Mouse (Mus musculus) liver, adult 2 months (tissue): ENCODE data around the gene Oaz1.

Experiments
- CTCF ChIP-seq: fragments of 200-500 bp; IDR thresholded peaks from 2 replicates; pipeline ENCODE4 v1.5.1; 2011; ENCODE audit warnings: low read depth, low read length, control low read depth
- POLR2A ChIP-seq: fragments of 200-500 bp; IDR thresholded peaks from 2 replicates; pipeline ENCODE4 v1.6.1; 2011; ENCODE audit warnings: low read length, control low read depth; ENCODE audit not compliant: insufficient read depth; ENCODE audit errors: extremely low read depth

DNA sequence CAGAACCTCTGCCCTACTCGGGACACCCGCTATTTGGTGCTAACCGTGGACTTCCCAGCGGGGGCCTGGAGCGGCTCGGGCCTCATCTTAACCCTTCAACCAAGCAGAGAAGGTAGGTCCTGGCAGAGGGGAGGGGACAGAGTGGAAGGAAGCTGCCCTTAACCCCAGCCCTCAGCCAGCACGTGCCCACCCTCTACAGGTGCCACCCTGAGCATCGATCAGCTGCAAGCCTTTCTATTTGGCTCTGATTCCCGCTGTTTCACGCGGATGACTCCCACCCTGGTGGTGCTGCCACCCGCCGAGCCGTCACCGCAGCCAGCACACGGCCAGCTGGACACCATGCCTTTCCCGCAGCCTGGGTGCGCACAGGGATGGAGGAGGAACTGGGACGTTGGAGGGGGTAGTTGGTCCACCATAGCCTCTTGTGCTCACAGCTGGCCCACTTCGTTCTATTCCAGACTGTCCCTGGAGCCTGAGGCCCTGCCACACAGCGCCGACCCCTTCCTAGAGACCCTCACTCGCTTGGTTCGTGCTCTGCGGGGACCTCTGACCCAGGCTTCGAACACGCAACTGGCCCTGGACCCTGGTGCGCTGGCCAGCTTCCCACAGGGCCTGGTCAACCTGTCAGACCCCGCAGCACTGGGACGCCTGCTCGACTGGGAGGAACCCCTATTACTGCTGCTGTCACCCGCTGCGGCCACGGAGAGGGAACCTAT lies 20.0 kb upstream of the Oaz1 start:
- TF ChIP-seq POLR2A (no peak), CTCF (no peak)
